Mouse (Mus musculus) ovary, postnatal 10 days (tissue): Measurements from ENCODE around the gene Polg2.
"Not testable (repeated sequence)": the region's sequence is repeated elsewhere in the genome, so short reads cannot be mapped to it uniquely, and the experiment has no call there.

Experiments used
- DNase-seq: peaks from one replicate; pipeline ENCODE4 v3.0.0; 2022; ENCODE audit warnings: low spot score

The Polg2 gene

DNA sequence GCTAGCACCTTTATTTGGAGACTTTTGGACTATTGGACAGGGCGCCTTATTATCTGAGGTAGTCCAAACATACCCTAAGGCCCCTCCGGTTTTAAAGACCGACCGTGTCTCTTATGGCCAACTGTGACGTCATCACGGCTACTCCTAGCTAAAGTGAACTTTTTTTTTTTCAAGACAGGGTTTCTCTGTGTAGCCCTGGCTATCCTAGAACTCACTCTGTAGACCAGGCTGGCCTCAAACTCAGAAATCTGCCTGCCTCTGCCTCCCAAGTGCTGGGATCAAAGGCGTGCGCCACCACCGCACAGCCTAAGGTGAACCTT, 54.5 kb downstream of the Polg2 start:
- DNase-seq = not testable (repeated sequence)

DNA sequence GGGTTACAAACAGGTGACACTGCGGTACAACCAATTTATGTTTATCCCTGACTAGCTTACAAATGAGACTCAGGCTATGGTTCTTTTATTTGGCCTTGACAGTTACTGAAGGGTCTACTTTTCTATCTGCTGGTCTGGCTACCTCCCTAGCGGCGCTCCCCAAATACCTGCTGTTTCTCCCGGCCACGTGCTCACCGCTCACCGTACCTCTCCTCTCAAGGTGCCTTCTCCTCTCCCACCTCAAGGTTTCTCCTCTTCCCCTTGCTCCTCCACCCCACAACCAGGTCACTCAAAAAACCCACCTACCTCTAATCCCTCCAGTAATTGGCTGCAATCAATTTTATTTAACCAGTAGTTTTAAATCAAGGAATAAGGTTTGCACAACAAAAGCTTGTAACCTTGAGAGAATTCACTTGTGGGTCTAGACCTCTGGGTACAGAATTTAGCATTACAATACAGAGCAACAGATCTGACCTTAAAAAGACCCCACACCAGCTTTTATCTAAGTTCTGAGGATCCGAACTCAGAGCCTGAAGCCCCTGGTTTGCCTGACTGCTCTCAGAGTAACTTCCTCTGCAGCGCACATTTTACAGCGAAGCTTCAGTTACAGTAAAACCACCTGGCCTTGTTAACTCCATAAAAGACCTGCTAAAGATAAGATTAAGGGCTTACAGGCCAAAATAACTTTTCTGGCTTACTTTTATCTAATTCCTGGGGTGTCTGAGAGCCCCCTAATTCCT, 55.0 kb downstream of the Polg2 start:
- no peak for DNase-seq

GRCm38 (mm10) chr11:106723611-106724125, 55.7 kb downstream of the Polg2 start:
- no peak for DNase-seq

DNA sequence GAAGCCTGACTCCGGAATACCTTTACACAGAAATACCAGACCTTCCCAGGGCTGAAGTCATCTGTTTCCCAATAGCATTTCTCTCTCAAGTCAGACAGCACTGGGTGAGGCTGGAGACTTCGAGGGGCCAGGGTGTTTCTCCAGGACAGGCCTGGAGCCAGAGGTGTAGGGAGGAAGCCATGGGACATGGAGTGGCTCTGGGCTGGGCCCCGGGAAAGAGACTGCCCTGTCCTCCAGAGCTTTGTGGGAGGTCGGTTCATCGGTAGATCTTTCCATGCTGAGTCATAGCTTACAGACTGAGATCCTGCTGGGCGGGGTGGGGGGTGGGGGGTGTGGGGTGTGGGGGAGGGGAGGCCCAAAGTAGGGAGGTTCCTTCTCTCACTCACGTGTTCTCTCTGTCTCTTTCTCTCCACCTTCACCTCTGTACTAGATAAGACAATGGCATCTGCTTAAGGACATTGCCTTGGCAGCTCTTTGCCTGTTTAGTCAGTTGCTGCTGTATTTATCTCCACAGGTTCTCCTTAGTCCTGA, 56.4 kb downstream of the Polg2 start:
- no peak for DNase-seq

DNA sequence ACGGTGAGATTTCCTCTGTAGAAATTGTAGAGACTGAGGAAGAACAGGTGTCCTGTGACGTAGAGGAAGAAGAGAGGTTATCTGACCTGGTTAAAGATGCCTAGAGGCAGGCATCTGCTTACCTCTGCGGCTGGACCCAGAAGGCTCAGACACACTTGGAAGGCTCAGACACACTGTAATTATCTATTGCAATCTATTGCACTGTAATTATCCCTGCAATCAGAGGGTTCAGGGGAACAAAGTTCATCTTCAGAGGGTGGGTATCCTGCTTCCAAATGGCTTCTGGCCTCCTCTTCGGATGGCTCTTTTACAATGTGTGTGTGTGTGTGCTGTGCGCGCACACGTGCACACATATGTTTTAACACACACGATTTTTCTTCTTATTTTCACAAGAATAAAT, 59.0 kb downstream of the Polg2 start:
- DNase-seq = no peak
